Mouse (Mus musculus) CH12.LX (cell line): ENCODE results near the gene Atp5g1.
"Not testable (repeated sequence)": the region's sequence is repeated elsewhere in the genome, so short reads cannot be mapped to it uniquely, and the experiment has no call there.

Source experiments
- BHLHE40 ChIP-seq: IDR thresholded peaks from 2 replicates; pipeline ENCODE4 v1.6.1; 2011; ENCODE audit warnings: mild to moderate bottlenecking, low read depth, low read length, improper control_type of control experiment
- CHD1 ChIP-seq: IDR thresholded peaks from 2 replicates; pipeline ENCODE4 v1.6.1; 2012; ENCODE audit warnings: low read depth, low read length, improper control_type of control experiment, inconsistent platforms
- CTCF ChIP-seq, 2 experiments: IDR thresholded peaks in 1 of 2; conservative IDR thresholded peaks in 1 of 2; 2 replicates each; pipeline ENCODE4 v1.5.1; 2011 to 2012; ENCODE audit warnings: low read depth in 2 of 2, low read length in 2 of 2, improper control_type of control experiment in 1 of 2, inconsistent platforms in 1 of 2, mild to moderate bottlenecking in 1 of 2, moderate library complexity in 1 of 2
- EP300 ChIP-seq: IDR thresholded peaks from 2 replicates; pipeline ENCODE4 v1.6.1; 2011; ENCODE audit warnings: low read length, improper control_type of control experiment
- GABPA ChIP-seq: IDR thresholded peaks from 2 replicates; pipeline ENCODE4 v1.6.1; 2012; ENCODE audit warnings: low read depth, low read length, improper control_type of control experiment, inconsistent platforms; ENCODE audit not compliant: insufficient replicate concordance
- HCFC1 ChIP-seq: IDR thresholded peaks from 2 replicates; pipeline ENCODE4 v1.6.1; 2012; ENCODE audit warnings: low read depth, mild to moderate bottlenecking, inconsistent platforms, low read length, improper control_type of control experiment
- MAX ChIP-seq: IDR thresholded peaks from 2 replicates; pipeline ENCODE4 v1.6.1; 2011; ENCODE audit warnings: low read length, improper control_type of control experiment
- POLR2A ChIP-seq: IDR thresholded peaks from 2 replicates; pipeline ENCODE4 v1.6.1; 2011; ENCODE audit warnings: low read depth, mild to moderate bottlenecking, improper control_type of control experiment, low read length
- TCF12 ChIP-seq: IDR thresholded peaks from 2 replicates; pipeline ENCODE4 v1.6.1; 2014; ENCODE audit warnings: low read depth, mild to moderate bottlenecking, inconsistent platforms, low read length, improper control_type of control experiment
- USF1 ChIP-seq: IDR thresholded peaks from 2 replicates; pipeline ENCODE4 v1.6.1; 2014; ENCODE audit warnings: low read depth, mild to moderate bottlenecking, inconsistent platforms, low read length, improper control_type of control experiment
- USF2 ChIP-seq: conservative IDR thresholded peaks from 2 replicates; pipeline ENCODE4 v1.6.1; 2011; ENCODE audit warnings: low read depth, low read length, improper control_type of control experiment
- ZKSCAN1 ChIP-seq: IDR thresholded peaks from 2 replicates; pipeline ENCODE4 v1.6.1; 2012; ENCODE audit warnings: low read depth, inconsistent platforms, low read length, improper control_type of control experiment, borderline replicate concordance
- ZMIZ1 ChIP-seq: IDR thresholded peaks from 2 replicates; pipeline ENCODE4 v1.6.1; 2012; ENCODE audit warnings: low read depth, mild to moderate bottlenecking, inconsistent platforms, low read length, improper control_type of control experiment

DNA sequence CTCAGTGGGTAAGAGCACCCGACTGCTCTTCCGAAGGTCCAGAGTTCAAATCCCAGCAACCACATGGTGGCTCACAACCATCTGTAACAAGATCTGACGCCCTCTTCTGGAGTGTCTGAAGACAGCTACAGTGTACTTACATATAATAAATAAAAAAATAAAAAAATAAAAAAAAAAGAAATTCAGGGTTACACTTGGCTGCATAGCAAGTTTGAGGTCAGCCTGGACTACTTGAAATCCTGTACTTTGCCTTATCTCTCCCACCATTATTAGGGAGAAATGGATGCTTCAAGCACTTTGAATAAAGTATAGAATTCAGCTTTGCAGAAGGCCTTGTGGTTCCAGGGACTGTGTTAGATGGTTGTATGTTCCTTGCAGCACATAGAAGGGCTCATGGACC is 41.5 kb upstream of the Atp5g1 start:
- TF ChIP-seq CTCF (conservative IDR thresholded peaks at IDR 0.05 in 1 of 2, IDR thresholded peaks at IDR 0.05 in 1 of 2; ENCODE audit: low read depth in 2 of 2, low read length in 2 of 2); EP300; POLR2A; BHLHE40; ZKSCAN1; USF2; TCF12; ZMIZ1; GABPA; MAX; CHD1; HCFC1; USF1: not testable (repeated sequence)
